Mouse (Mus musculus): ENCODE measurements around the gene Rela.

The Rela gene

GRCm38 (mm10) chr19:5636036-5636570 lies 1.2 kb upstream of the Rela start:
- no peak for DNase-seq (ENCODE audit: low read depth, low spot score)

GRCm38 (mm10) chr19:5636571-5637041 lies 677 bp upstream of the Rela start:
- DNase-seq (ENCODE audit: low read depth, low spot score): no peak

- no peak for DNase-seq (ENCODE audit: low read depth, low spot score)
These were observed 1.2 kb downstream of the Rela start for GRCm38 (mm10) chr19:5638416-5639005.

- DNase-seq (ENCODE audit: low read depth, low spot score): no peak
These were observed 3.1 kb downstream of the Rela start for GRCm38 (mm10) chr19:5640339-5640738.

GRCm38 (mm10) chr19:5641021-5641420 lies 3.7 kb downstream of the Rela start:
- DNase-seq (ENCODE audit: low read depth, low spot score): no peak

- DNase-seq (ENCODE audit: low read depth, low spot score): no peak
These were observed 4.4 kb downstream of the Rela start for GRCm38 (mm10) chr19:5641641-5642040.

- DNase-seq (ENCODE audit: low read depth, low spot score): no peak
These were observed 8.0 kb downstream of the Rela start for GRCm38 (mm10) chr19:5645280-5645679.

GRCm38 (mm10) chr19:5646731-5647330 lies 9.5 kb downstream of the Rela start:
- no peak for DNase-seq (ENCODE audit: low read depth, low spot score)

- no peak for DNase-seq (ENCODE audit: low read depth, low spot score)
These were observed 10.5 kb downstream of the Rela start for GRCm38 (mm10) chr19:5647791-5648190.

- peak; percentile 91 for DNase-seq (ENCODE audit: low read depth, low spot score)
These were observed 11.4 kb downstream of the Rela start for GRCm38 (mm10) chr19:5648401-5649297.

GRCm38 (mm10) chr19:5649298-5649741 lies 12.0 kb downstream of the Rela start:
- DNase-seq (ENCODE audit: low read depth, low spot score): no peak

- DNase-seq (ENCODE audit: low read depth, low spot score): no peak
These were observed 14.4 kb downstream of the Rela start for GRCm38 (mm10) chr19:5651502-5652274.

- DNase-seq (ENCODE audit: low read depth, low spot score): no peak
These were observed 15.3 kb downstream of the Rela start for GRCm38 (mm10) chr19:5652570-5652969.

GRCm38 (mm10) chr19:5653969-5654719 lies 16.9 kb downstream of the Rela start:
- peak; percentile 85 for DNase-seq (ENCODE audit: low read depth, low spot score)

- no peak for DNase-seq (ENCODE audit: low read depth, low spot score)
These were observed 17.5 kb downstream of the Rela start for GRCm38 (mm10) chr19:5654720-5655298.

- no peak for DNase-seq (ENCODE audit: low read depth, low spot score)
These were observed 23.9 kb downstream of the Rela start for GRCm38 (mm10) chr19:5660942-5661751.

- DNase-seq (ENCODE audit: low read depth, low spot score): no peak
These were observed 25.0 kb downstream of the Rela start for GRCm38 (mm10) chr19:5662310-5662709.

- peak; percentile 85 for DNase-seq (ENCODE audit: low read depth, low spot score)
These were observed 26.0 kb downstream of the Rela start, which contains the start of gene Sipa1 for GRCm38 (mm10) chr19:5662981-5663913. TSS of gene Sipa1 (minus strand) at chr19:5663707.
